Mouse (Mus musculus) cerebellum, adult 18-20 months (tissue): ENCODE data around the gene Olfr508.
"Not testable (repeated sequence)": the region's sequence is repeated elsewhere in the genome, so short reads cannot be mapped to it uniquely, and the experiment has no call there.

Source experiments
- DNase-seq, 2 experiments: peaks; one replicate each; pipeline ENCODE4 v3.0.0; 2021

Olfr508 gene

DNA sequence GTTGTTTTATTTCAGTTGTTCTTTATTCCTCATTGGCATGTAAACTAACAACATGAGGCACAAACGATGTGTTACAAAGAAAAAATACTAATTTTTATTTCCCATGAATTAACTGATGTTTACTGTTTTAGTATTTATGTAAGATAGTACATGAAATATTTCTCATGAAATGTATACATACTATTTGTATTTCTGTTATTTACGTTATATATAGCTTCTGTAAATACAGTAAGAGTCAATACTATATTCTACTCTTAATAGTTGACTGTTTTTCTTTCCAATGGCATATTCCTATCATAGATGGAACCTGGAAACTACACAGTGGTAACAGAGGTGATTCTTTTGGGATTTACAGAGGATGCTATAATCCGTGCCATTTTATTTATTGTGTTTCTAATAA, at the start of gene Olfr508:
Gene Olfr508 (plus strand): TSS at position 301 of the 400 bp plus-strand sequence.
- no peak for DNase-seq

DNA sequence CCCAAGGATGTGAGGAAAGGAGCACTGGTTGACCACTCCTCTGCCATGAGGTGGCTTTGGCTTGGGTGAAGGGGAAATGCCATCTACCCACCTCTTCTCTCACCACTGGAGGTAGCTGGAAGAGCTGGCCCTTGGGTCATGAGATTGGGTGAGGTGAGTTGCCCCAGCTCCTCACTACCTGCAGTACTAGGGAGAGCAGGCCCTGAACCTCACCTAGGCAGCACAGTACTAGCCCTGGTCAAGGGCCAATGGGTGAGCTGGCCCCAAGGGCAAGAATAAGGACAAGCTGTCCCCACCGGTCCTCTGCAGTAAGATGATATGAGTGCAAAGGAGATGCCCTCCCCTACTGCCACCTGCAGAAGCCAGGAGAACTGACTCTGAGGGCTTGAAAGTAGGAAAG, 40.0 kb upstream of the Olfr508 start:
- no peak for DNase-seq

DNA sequence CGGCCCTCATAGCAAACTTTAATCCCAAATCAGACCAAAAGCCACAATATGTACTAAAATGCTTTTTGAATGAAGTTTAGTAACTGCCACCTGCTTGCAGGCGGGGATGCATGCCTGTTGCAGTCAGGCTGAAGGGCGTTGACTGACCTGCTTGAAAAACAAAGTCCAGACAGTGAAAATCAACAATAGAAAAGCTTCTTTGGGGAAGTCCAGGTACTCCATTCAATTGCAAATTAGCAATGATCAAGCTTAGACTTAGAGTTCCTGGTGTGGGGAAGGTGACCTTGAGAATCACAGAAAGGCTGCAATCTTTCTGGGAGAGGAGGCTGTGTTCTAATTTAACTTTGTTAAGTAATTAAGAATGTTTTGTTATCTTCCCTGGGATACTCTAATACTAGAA, 27.9 kb upstream of the Olfr508 start:
- not testable (repeated sequence) for DNase-seq

DNA sequence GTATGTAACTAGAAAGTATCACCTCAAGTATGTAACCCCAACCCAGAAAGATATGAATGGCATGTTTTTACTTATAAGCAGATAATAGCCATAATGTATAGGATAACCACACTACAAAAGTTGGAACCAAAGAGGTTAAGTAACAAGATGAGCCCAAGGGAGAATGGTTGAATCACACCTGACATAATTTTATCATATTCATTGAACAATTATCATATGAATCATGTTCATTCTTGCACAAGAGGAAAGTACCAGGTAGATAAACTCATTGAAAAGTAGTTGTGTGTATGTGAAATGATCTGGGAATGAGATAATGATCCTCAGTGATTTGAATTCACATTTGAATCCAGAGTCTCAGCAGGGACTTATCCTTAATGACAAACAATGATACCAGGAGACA, 19.3 kb upstream of the Olfr508 start, which contains the start of gene Olfr506:
Gene Olfr506 (plus strand): TSS at position 301 of the 400 bp plus-strand sequence.
- DNase-seq = no peak

DNA sequence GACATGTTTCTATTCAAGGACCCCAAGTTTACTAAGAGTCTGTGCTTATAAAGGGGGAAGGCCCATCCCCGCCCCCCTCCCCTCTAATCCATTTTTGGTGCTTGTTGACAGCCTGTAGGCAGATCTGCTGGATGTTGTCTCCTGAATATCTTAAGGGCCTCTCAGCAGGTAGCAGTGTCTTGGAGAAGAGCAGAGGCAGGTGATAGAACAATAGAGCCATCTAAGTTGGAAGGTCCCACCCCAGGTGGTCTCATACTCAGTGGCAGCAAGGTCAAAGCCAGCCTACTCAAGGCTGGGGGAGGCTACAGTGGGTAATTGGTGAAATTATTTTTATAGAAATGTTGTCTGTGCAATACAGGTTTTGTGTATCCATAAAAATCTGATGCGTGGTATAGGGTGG, 15.7 kb upstream of the Olfr508 start:
- DNase-seq = no peak

DNA sequence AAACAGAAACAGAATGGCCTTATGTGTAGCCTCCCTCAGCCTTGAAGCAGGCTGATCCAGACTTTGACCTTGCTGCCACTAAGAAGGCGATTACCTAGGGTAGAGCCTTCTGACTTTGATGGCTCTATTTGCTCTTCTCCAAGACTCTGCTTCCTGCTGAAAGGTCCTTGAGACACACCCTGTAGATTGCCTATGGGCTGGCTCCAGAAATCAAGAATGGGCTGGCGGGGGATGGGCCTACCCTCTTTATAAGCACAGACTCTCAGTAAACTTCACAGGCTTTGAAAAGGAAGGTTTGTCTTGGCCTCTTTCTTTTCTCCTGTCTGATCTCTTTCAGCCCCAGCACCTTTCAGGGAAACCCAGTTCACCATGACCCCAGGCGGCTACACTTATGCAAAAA, 13.0 kb upstream of the Olfr508 start:
- not testable (repeated sequence) for DNase-seq

DNA sequence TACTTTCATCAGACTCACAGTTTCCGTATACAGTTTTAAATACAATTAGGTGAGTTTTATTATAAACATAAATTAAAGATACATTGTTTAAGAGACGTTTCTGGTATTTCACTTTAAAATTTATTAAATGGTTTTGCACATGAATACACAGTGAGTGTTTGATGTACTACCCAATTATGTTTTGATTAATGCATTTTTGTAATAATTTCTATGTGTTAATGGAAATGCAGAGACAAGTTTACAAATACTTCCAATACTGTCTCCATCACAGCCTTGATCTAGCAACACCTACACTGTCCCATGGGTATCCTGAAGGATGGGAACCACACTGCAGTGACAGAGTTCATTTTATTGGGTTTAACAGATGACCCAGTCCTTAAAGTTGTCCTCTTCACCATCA, 8.3 kb upstream of the Olfr508 start, which contains the start of gene Olfr507:
Gene Olfr507 (plus strand): TSS at position 301 of the 400 bp plus-strand sequence.
- no peak for DNase-seq

DNA sequence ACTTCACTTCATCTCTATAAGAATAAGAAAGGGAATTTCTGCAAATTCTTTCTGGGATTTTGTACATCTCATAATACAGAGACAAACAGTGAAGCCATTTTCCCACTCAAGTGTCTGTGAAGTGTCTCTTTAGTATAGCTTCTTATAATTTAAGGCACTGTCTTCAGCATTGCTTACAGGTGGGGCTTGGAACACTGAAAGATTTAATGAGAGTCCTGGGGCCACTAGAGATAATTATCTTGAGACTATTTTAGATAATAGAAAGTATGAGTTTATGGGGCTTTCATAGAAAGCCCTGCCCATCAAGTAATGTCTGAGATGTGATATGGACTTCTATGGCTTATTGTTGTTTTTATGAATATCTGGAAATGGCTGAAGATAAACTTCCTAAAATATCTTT, 22.0 kb downstream of the Olfr508 start, which contains the start of gene Olfr509:
Gene Olfr509 (minus strand): TSS at position 101 of the 400 bp plus-strand sequence.
- no peak for DNase-seq

DNA sequence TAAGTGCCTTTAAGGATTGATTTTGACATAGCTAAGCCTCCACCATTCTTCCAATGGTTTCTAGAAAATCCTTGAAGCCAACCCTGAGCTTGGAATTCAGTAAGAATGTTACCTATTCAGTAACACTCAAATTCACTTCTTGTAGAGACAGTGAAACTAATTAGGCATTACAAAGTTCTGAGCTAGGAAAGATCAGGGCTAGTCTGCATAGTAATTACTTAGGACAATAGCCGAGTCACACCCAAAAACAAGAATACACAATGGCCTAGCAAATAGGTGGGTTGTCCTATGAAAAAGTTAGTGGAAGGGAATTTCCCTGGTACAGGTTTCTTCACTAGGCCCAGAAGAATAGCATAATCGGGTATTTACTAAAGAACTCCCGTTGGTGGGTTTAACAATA, 32.6 kb downstream of the Olfr508 start:
- no peak for DNase-seq

DNA sequence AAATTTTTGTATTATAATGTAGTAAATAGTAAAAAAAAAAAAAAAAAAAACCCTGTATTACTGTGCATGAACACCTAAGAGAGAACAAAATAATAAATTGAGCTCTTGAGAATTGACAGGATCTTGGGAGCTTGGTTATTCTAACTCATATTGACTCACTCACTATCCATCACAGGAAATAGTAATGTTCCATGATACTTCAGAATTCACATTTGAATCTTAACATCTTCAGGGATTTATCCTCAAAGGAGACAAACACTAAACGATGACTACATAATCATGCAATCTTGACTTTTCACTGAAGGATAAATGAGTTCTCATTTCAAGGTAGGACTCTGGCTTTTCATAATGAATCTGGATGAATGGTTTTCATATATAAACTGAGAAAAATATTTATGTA, 36.3 kb downstream of the Olfr508 start, which contains the start of gene Olfr510:
Gene Olfr510 (plus strand): TSS at position 301 of the 400 bp plus-strand sequence.
- DNase-seq = no peak

DNA sequence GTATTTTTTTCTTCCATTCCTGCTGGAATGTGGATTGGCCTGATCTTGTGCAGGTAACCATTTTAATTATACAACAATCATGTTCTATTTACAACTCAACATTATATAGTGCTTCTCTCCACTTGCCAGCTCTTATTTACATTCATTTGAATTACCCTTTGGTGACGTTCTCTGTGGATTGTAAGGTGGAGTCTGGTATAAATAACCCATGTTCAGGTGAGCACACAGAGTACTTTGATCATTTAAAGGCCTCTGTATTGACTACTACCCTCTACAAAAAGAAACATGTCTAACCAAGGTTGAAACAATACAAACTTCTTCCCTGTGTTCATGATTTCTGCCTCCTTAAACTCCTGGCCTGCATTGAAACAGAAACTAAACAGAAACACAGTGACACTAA, 41.3 kb downstream of the Olfr508 start:
- DNase-seq = no peak

DNA sequence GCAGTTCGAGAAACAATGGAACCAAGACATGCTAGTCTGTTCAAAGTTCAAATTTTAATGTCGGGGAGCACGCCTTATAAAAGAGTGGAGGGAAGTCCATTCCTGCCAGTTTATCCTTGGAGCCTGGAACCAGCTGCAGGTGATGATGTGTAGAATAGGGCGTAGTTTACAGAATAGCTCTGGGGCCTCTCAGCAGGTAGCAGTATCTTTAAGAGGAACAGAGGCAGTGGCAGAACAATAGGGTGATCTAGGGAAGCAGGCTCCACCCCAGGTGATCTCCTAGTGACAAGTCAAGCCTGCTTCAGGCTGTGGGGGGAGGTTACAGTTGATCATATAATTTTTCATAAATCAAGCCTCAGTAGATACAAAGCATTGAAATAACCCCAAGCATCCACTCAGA, 49.1 kb downstream of the Olfr508 start:
- DNase-seq = no peak
